Mouse (Mus musculus) embryonic facial prominence, embryonic 12.5 days (tissue): ENCODE measurements around the gene Rexo4. TPM values are rescaled to one million over a fixed set of nuclear protein-coding genes. Genes with fewer than 3 reads are reported as not detected.

Experiments
- ATAC-seq: fragments of 200-750 bp; cut with Nextera tagmentation; 2 replicates; pipeline ENCODE4 v1.8.0; 2017; ENCODE audit not compliant: insufficient number of reproducible peaks, insufficient read depth, low FRiP score, low TSS enrichment
- H3K27ac ChIP-seq: fragments of 300-500 bp; sonication (generic); 2 replicates; pipeline ENCODE4 v1.5.1; 2016; ENCODE audit warnings: mild to moderate bottlenecking
- H3K27me3 ChIP-seq: fragments of 300-500 bp; sonication (generic); 2 replicates; pipeline ENCODE4 v1.6.1; 2016; ENCODE audit warnings: mild to moderate bottlenecking, moderate library complexity
- H3K36me3 ChIP-seq: fragments of 300-500 bp; sonication (generic); 2 replicates; pipeline ENCODE4 v1.6.1; 2016; ENCODE audit warnings: mild to moderate bottlenecking
- H3K4me1 ChIP-seq: fragments of 300-500 bp; sonication (generic); 2 replicates; pipeline ENCODE4 v1.6.1; 2016
- H3K4me2 ChIP-seq: fragments of 300-500 bp; sonication (generic); replicated peaks from 2 replicates; pipeline ENCODE4 v1.6.1; 2016; ENCODE audit warnings: mild to moderate bottlenecking, moderate library complexity
- H3K4me3 ChIP-seq: fragments of 300-500 bp; sonication (generic); 2 replicates; pipeline ENCODE4 v1.5.1; 2016; ENCODE audit warnings: mild to moderate bottlenecking
- H3K9ac ChIP-seq: fragments of 300-500 bp; sonication (generic); 2 replicates; pipeline ENCODE4 v1.6.1; 2016; ENCODE audit warnings: mild to moderate bottlenecking, moderate library complexity
- H3K9me3 ChIP-seq: fragments of 300-500 bp; sonication (generic); 2 replicates; pipeline ENCODE4 v1.6.1; 2016; ENCODE audit warnings: mild to moderate bottlenecking, moderate library complexity
- WGBS: fragments of 180-500 bp; shearing (Covaris S2); methylation state at CpG from one replicate; pipeline ENCODE4 v1.1.7; 2016; 5-methylcytosine and 5-hydroxymethylcytosine counted together
- polyA plus RNA-seq: library from polyadenylated mRNA; unstranded; fragments of >200 nt; fragmentation: Nextera tagmentation; extraction: Ambion mirVana; gene quantifications from 2 replicates; pipeline ENCODE4 v1.2.1, GENCODE M21; 2016

The Rexo4 gene
- polyA plus RNA-seq: 51.4 and 53.5 TPM in 2 replicates

DNA sequence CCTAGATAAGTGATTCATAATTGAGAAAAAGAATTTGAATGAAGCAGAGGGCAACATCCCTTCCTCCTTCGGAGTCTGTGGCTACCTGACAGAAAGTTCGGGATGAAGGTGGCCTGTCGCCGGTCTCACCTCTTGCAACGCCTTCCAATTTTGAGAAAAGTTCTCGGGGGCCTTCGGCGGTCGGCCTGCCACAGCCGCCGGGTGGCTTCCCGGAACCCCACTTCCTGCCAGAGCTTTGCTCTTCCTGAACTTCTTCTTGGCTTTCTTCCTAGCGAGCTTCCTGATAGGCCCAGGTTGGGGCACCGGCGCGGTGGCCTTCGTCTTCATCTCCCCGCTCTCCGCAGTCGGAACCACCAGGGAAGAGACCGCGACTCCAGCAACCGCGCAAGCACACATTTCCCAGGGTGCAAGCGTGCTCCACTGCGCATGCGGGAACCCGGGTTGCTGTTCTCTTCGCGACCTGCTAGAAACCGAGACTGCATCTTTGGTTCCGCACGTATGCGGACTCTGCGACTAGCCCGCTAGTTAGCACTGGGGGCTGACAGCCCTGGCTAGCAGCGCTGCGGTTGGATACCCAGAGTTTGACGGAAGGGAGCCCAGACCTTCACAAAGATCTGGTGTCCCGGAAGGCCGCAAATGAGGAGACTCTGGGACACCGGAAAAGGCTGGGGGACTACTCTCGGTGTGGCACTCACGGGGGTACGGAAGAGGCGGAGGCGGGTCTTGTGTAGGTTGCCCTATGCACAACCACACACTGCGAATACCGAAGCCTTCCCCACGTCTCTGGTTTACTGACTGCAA is at the start of gene Rexo4:
Gene Rexo4 (minus strand): TSS at position 464 of the 801 bp plus-strand sequence.
- peaks cover 19% of the 10 kb centered on the region for H3K4me1 ChIP-seq
- peak; percentile 94 for ATAC-seq
- H3K36me3 ChIP-seq: peaks cover 29% of the 10 kb centered on the region
- H3K4me3 ChIP-seq: peak within 1 kb of the TSS; percentile 80
- WGBS: under 1% methylated on average over 50 of the region's 50 CpGs
- peak within 1 kb of the TSS; percentile 79 for H3K9ac ChIP-seq
- no peaks in the 10 kb centered on the region for H3K27me3 ChIP-seq
- peak within 1 kb of the TSS; percentile 82 for H3K4me2 ChIP-seq
- no peaks in the 10 kb centered on the region for H3K9me3 ChIP-seq
- peak within 1 kb of the TSS; percentile 97 for H3K27ac ChIP-seq

DNA sequence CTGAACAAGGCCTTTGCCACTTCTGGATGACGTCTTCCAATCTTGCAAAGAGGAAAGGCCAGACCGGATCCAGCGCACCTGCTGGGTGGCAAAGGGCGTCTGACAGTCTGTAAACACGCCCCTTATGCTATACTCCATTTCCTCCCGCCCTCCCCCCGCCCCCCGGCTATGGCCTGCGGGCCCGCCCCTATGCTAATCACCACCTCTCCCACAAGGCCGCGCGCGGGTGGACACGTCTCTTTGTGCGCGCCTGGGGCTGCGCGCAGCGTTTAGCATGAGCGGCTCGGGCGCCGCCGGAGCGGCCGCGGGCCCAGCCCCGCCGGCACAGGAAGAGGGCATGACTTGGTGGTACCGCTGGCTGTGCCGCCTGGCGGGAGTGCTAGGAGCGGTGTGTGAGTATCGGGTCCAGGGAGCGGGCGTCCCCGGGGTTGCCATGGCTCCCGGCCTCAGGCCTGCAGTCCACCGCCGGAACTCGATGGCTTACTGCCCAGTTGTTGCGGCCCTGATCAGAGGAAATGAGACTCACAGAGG is 45.6 kb upstream of the Rexo4 start, which contains the start of gene Cacfd1:
Gene Cacfd1 (plus strand): TSS at position 213 of the 531 bp plus-strand sequence.
- Histone ChIP-seq H3K9me3 (no peaks in the 10 kb centered on the region), H3K27ac (peak within 1 kb of the TSS; percentile 78), H3K4me2 (peak within 1 kb of the TSS; percentile 81), H3K27me3 (no peaks in the 10 kb centered on the region), H3K4me3 (peak within 1 kb of the TSS; percentile 82), H3K36me3 (peaks cover 15% of the 10 kb centered on the region), H3K4me1 (peaks cover 21% of the 10 kb centered on the region), H3K9ac (peak within 1 kb of the TSS; percentile 91)
- under 1% methylated on average over 41 of the region's 43 CpGs for WGBS
- peak; percentile 91 for ATAC-seq

DNA sequence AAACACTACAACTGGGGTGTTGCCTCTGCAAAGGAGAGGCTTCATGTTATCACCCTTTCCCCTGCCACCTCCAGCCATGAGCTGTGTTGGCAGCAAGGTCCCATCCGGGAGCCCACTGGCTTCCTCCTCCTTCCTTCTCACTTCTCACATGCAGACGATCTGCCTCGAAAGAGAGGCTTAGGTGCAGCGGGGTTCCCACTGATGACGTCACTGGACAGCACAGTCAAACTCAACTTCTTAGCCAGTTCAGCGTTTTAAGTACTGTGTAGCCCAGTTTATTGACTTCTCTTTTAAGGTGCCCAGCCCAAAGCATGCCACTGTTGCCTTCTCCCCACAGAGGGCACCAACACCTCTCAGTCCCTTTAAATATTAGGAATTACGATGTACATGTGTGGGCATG is 43.5 kb upstream of the Rexo4 start:
- no peak for ATAC-seq
- H3K4me1 ChIP-seq: peaks cover 21% of the 10 kb centered on the region
- no peaks in the 10 kb centered on the region for H3K9me3 ChIP-seq
- no peaks in the 10 kb centered on the region for H3K27me3 ChIP-seq
- H3K9ac ChIP-seq: no peak overlapping the region
- WGBS: 69% methylated on average over 7 of the region's 7 CpGs
- H3K4me3 ChIP-seq: no peak overlapping the region
- H3K4me2 ChIP-seq: no peak overlapping the region
- H3K27ac ChIP-seq: no peak overlapping the region
- no peaks in the 10 kb centered on the region for H3K36me3 ChIP-seq

DNA sequence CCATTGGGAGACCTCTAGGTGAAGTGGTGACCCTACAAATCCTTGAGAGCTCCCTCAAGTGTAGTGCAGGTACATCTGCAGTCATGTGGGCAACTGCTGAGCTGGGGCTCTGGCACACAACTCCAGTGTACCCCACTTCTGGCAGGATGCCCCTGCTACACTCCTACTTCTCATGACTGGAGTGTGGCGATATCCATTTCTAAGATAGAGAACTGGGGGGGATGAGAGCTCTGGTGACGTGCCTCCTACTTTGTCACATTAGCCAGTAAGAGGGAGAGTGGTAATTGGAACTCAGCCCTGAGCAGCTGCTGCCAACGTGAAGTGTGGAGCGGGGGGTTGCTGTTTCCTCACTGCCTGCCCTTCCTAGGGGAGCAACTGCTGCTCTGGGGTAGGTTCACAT is 42.1 kb upstream of the Rexo4 start:
- no peak for ATAC-seq
- Histone ChIP-seq H3K4me2 (no peak overlapping the region), H3K9me3 (no peaks in the 10 kb centered on the region), H3K4me1 (peaks cover 15% of the 10 kb centered on the region), H3K36me3 (no peaks in the 10 kb centered on the region), H3K4me3 (no peak overlapping the region), H3K27me3 (no peaks in the 10 kb centered on the region), H3K9ac (no peak overlapping the region), H3K27ac (no peak overlapping the region)
- WGBS: 74% methylated on average over 4 of the region's 4 CpGs

DNA sequence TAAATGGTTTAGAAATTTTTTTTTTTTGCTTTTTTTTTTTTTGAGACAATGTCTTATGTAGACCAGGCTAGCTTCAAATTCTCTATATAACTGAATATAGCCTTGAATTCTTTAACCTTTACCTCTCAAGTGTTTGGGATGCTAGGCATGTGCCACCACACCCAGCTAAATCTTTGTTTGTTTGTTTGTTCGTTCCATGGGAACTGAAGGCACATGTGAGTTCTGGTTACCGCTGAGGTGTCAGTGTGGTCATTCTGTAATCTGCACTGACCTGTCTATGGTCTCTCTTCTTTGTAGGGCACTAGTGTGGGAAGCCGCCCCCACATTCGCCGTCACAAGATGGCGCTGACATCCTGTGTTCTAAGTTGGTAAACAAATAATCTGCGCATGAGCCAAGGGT is 33.8 kb upstream of the Rexo4 start:
- Histone ChIP-seq H3K27me3 (no peaks in the 10 kb centered on the region), H3K4me2 (no peak overlapping the region), H3K36me3 (no peaks in the 10 kb centered on the region), H3K27ac (no peak overlapping the region), H3K4me1 (no peaks in the 10 kb centered on the region), H3K9me3 (no peaks in the 10 kb centered on the region), H3K9ac (no peak overlapping the region), H3K4me3 (no peak overlapping the region)
- WGBS: 91% methylated on average over 7 of the region's 7 CpGs
- no peak for ATAC-seq

DNA sequence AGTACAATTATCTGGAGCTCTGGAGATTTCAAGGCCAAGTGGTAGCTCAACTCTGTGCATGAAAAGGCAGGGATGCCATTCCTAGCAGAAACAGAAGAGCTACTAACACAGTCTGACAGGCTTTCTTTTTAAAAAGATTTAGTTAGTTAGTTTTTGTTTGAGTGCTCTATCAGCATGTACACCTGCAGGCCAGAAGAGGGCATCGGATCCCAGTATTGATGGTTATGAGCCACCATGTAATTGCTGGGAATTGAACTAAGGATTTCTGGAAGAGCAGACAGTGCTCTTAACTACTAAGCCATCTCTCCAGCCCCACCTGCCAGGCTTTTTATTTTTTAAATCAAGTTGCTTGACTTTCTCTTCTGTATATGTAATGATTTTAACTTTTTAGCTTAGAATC is 33.3 kb upstream of the Rexo4 start:
- Histone ChIP-seq H3K4me2 (no peak overlapping the region), H3K9me3 (no peaks in the 10 kb centered on the region), H3K36me3 (no peaks in the 10 kb centered on the region), H3K4me1 (no peaks in the 10 kb centered on the region), H3K27ac (no peak overlapping the region), H3K27me3 (no peaks in the 10 kb centered on the region), H3K4me3 (no peak overlapping the region), H3K9ac (no peak overlapping the region)
- no peak for ATAC-seq
- WGBS: 89% methylated on average over 1 of the region's 1 CpGs

DNA sequence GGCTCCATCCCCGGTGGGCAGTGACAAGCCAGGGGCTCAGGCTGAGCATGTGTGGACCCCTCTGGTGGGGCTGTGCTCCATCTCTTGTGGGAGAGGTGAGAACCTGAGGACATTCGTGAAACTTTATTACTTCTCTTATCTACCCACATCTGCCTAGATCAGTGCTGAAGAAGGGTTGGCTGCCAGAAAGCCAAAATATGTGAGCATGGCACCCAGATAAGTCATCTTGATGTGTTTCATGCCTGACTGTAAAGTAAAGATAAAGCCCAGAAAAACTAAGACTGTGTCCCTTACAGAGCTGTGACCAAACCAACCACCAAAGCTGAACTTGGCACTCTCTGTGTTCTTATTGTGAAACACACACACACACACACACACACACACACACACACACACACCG is 29.8 kb upstream of the Rexo4 start:
- Histone ChIP-seq H3K9ac (no peak overlapping the region), H3K4me3 (no peak overlapping the region), H3K9me3 (no peaks in the 10 kb centered on the region), H3K27ac (no peak overlapping the region), H3K4me2 (no peak overlapping the region), H3K4me1 (no peaks in the 10 kb centered on the region), H3K36me3 (no peaks in the 10 kb centered on the region), H3K27me3 (no peaks in the 10 kb centered on the region)
- no peak for ATAC-seq
- 74% methylated on average over 3 of the region's 3 CpGs for WGBS

DNA sequence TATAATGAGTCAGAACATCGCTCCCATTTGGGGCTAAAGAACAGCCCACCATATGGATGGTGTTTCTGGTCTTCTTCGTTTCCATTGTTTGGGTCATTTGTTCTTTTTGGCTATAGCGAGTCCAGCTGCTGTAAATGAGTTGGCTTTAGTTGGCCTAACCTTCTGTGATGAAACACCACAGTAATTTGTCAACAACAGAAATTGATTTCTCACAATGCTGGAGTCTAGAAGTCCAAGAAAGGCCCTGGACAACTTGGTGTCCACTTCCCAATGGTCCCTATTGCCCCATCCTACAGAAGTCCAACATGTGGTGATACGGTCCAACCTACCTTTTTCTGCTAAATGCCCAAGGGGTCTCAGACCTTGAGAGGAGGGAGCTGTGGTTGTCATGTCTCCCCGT is 20.5 kb upstream of the Rexo4 start:
- Histone ChIP-seq H3K4me1 (no peaks in the 10 kb centered on the region), H3K9me3 (no peaks in the 10 kb centered on the region)
- 85% methylated on average over 5 of the region's 5 CpGs for WGBS

DNA sequence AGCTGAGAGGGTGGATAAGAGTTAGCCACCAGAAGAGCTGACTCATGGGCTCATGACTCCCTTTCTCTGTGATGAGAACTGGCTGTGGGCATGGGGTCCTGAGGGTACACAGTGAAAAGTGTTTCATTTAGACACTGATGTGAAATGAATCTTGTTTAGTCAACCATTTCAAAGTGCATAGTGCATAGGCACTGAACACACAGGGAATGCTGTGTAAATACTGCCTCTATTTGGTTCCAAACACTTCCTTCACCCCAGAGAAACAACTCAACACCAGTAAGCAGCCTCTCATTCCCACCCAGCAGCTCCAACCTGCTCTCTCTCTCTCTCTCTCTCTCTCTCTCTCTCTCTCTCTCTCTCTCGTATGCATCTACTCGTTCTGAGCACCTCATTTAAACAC is 20.0 kb upstream of the Rexo4 start:
- H3K9me3 ChIP-seq: no peaks in the 10 kb centered on the region
- H3K27ac ChIP-seq: no peak overlapping the region
- no peak overlapping the region for H3K4me3 ChIP-seq
- no peaks in the 10 kb centered on the region for H3K36me3 ChIP-seq
- 62% methylated on average over 2 of the region's 2 CpGs for WGBS
- no peak overlapping the region for H3K9ac ChIP-seq
- no peak overlapping the region for H3K4me2 ChIP-seq
- no peak for ATAC-seq
- no peaks in the 10 kb centered on the region for H3K4me1 ChIP-seq
- no peaks in the 10 kb centered on the region for H3K27me3 ChIP-seq

More for the DNA sequence above, 20.5 kb upstream of the Rexo4 start:
- H3K27ac ChIP-seq: no peak overlapping the region
- ATAC-seq: no peak
- no peaks in the 10 kb centered on the region for H3K27me3 ChIP-seq
- no peaks in the 10 kb centered on the region for H3K36me3 ChIP-seq
- H3K4me2 ChIP-seq: no peak overlapping the region
- no peak overlapping the region for H3K4me3 ChIP-seq
- no peak overlapping the region for H3K9ac ChIP-seq

DNA sequence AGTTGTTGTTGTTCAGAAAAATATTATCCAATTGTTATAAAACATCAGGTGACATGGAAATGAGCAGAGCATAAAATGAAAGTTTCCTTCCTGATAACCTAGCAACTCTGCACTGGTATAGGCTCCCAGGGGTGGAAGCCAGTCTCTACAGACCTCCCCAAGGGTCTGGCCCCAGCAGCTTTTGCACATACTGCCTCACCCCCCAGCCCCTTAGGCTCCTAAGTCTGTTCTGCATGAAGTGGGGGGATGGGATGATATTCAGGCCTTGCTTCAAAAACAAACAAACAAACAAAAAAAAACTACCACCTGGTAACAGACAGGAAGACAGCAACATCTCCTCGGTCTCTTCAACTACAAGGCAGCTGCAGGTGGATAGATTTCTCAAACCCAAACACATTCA is 16.2 kb upstream of the Rexo4 start:
- no peak overlapping the region for H3K4me3 ChIP-seq
- H3K27me3 ChIP-seq: no peaks in the 10 kb centered on the region
- H3K9ac ChIP-seq: no peak overlapping the region
- no peak for ATAC-seq
- H3K36me3 ChIP-seq: no peaks in the 10 kb centered on the region
- H3K4me1 ChIP-seq: no peaks in the 10 kb centered on the region
- H3K27ac ChIP-seq: no peak overlapping the region
- H3K9me3 ChIP-seq: no peaks in the 10 kb centered on the region
- H3K4me2 ChIP-seq: no peak overlapping the region
- WGBS: 59% methylated on average over 1 of the region's 1 CpGs

DNA sequence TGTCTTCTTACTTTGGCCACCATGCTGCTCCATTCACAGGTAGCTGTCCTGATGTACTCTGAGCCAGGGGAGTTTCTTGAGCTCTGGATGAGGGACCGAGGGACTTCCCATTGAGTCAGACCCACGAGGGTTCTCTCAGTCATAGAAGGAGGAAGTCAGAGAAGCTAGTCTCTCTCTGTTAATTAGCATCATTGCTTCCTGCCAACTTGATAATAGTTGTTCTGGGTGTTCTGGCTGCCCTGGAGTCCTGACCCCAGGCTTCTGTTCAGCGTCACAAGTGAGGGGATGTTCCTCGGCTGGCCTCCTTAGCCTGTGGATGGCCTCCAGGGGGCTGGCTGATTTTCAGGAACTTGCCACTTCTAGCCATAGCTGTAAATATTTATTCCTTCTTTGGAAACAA is 9.8 kb upstream of the Rexo4 start:
- 0 out of 2 replicates have a peak, but pooled peaks cover 9% of the 10 kb centered on the region for H3K27me3 ChIP-seq
- H3K27ac ChIP-seq: no peak overlapping the region
- no peaks in the 10 kb centered on the region for H3K4me1 ChIP-seq
- H3K4me3 ChIP-seq: no peak overlapping the region
- WGBS: 44% methylated on average over 4 of the region's 4 CpGs
- no peak overlapping the region for H3K9ac ChIP-seq
- ATAC-seq: no peak
- H3K9me3 ChIP-seq: no peaks in the 10 kb centered on the region
- no peak overlapping the region for H3K4me2 ChIP-seq
- H3K36me3 ChIP-seq: no peaks in the 10 kb centered on the region

DNA sequence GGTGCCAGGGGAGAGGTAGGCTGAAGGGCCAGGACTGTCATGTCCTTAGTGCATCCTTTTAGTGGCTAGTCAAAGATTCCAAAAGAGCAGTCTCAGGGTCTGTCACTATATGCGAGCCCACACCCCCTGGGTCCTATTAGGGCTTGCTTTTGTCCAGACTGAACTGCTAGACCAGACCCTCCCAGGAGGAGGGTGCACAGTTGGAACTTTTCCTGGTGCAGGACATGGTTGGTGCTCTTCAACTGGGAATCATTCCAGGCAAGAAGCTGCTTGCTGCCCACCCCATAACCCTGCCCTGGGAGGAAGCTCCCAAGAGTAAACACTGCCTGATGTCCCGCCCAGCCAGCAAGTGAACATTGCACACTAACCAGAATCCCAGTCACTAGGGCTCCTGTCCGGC is 8.9 kb upstream of the Rexo4 start, which contains the start of gene Adamts13:
Gene Adamts13 (plus strand): TSS at position 301 of the 400 bp plus-strand sequence.
- no peaks in the 10 kb centered on the region for H3K4me1 ChIP-seq
- WGBS: 74% methylated on average over 3 of the region's 3 CpGs
- 0 out of 2 replicates have a peak, but pooled peaks cover 9% of the 10 kb centered on the region for H3K27me3 ChIP-seq
- no peak within 1 kb of the TSS for H3K4me2 ChIP-seq
- H3K27ac ChIP-seq: no peak within 1 kb of the TSS
- no peak for ATAC-seq
- no peaks in the 10 kb centered on the region for H3K9me3 ChIP-seq
- H3K36me3 ChIP-seq: no peaks in the 10 kb centered on the region
- no peak within 1 kb of the TSS for H3K9ac ChIP-seq
- no peak within 1 kb of the TSS for H3K4me3 ChIP-seq
